Mouse (Mus musculus) spleen, adult 2 months (tissue): ENCODE results near the gene Skil.
"Not testable (repeated sequence)": the region's sequence is repeated elsewhere in the genome, so short reads cannot be mapped to it uniquely, and the experiment has no call there.

Source experiments
- CTCF ChIP-seq: fragments of 200-500 bp; IDR thresholded peaks from 2 replicates; pipeline ENCODE4 v1.5.1; 2011; ENCODE audit warnings: mild to moderate bottlenecking, inconsistent platforms; ENCODE audit not compliant: insufficient read depth, insufficient read length, insufficient replicate concordance; ENCODE audit errors: extremely low read depth
- POLR2A ChIP-seq: fragments of 200-500 bp; IDR thresholded peaks from 2 replicates; pipeline ENCODE4 v1.6.1; 2011; ENCODE audit warnings: low read depth, low read length, inconsistent platforms

GRCm38 (mm10) chr3:31145222-31145621 is 50.4 kb downstream of the Skil start:
- not testable (repeated sequence) for TF ChIP-seq CTCF, POLR2A
